Mouse (Mus musculus) liver, adult 2 months (tissue): ENCODE measurements around the gene Ntn1. TPM values are rescaled to one million over a fixed set of nuclear protein-coding genes. Genes with fewer than 3 reads are reported as not detected.
A peak's percentile ranks its signal among the peaks of the same experiment; 100 is the strongest.

ENCODE experiments used
- DNase-seq: peaks from one replicate; pipeline ENCODE4 v3.0.0-alpha.2; 2011; ENCODE audit warnings: low read depth, low spot score; ENCODE audit errors: extremely low read depth
- H3K27ac ChIP-seq: fragments of 200-500 bp; replicated peaks from 2 replicates; pipeline ENCODE4 v1.5.1; 2012; ENCODE audit warnings: low read depth, mild to moderate bottlenecking, control low read depth, inconsistent platforms, low read length; ENCODE audit not compliant: insufficient read depth
- H3K27me3 ChIP-seq: fragments of 200-500 bp; 2 replicates; pipeline ENCODE4 v1.6.1; 2012; ENCODE audit warnings: mild to moderate bottlenecking, moderate library complexity, low read length, inconsistent platforms; ENCODE audit not compliant: control insufficient read depth, insufficient read depth
- H3K36me3 ChIP-seq: fragments of 200-500 bp; 2 replicates; pipeline ENCODE4 v1.6.1; 2012; ENCODE audit warnings: low read length, inconsistent platforms; ENCODE audit not compliant: control insufficient read depth, insufficient read depth
- H3K4me1 ChIP-seq: fragments of 200-500 bp; 2 replicates; pipeline ENCODE4 v1.6.1; 2011; ENCODE audit warnings: low read length; ENCODE audit not compliant: control insufficient read depth, insufficient read depth
- H3K4me3 ChIP-seq: fragments of 200-500 bp; 2 replicates; pipeline ENCODE4 v1.5.1; 2011; ENCODE audit warnings: low read depth, mild to moderate bottlenecking, control low read depth, low read length, moderate library complexity; ENCODE audit not compliant: insufficient read depth
- H3K79me2 ChIP-seq: fragments of 200-500 bp; 2 replicates; pipeline ENCODE4 v1.6.1; 2012; ENCODE audit warnings: inconsistent platforms, mild to moderate bottlenecking, low read length, moderate library complexity; ENCODE audit not compliant: control insufficient read depth, insufficient read depth
- H3K9ac ChIP-seq: fragments of 200-500 bp; 2 replicates; pipeline ENCODE4 v1.6.1; 2012; ENCODE audit warnings: low read depth, mild to moderate bottlenecking, control low read depth, inconsistent platforms, low read length
- CTCF ChIP-seq: fragments of 200-500 bp; IDR thresholded peaks from 2 replicates; pipeline ENCODE4 v1.5.1; 2011; ENCODE audit warnings: low read depth, low read length, control low read depth
- POLR2A ChIP-seq: fragments of 200-500 bp; IDR thresholded peaks from 2 replicates; pipeline ENCODE4 v1.6.1; 2011; ENCODE audit warnings: low read length, control low read depth; ENCODE audit not compliant: insufficient read depth; ENCODE audit errors: extremely low read depth
- WGBS: fragments of 180-500 bp; shearing (Covaris S2); methylation state at CpG from one replicate; pipeline ENCODE4 v1.1.7; 2018; 5-methylcytosine and 5-hydroxymethylcytosine counted together
- polyA plus RNA-seq: library from polyadenylated mRNA; depleted of rRNA; stranded (reverse); fragments of >200 nt; gene quantifications from 2 replicates; pipeline ENCODE4 v1.2.3, GENCODE M21; 2012
- total RNA-seq: library from RNA; depleted of rRNA; stranded (reverse); fragments of >200 nt; gene quantifications from 2 replicates; pipeline ENCODE4 v1.2.3, GENCODE M21; 2014

The Ntn1 gene
- total and polyA plus RNA-seq, 2 experiments = 4.9 to 5.5 TPM

DNA sequence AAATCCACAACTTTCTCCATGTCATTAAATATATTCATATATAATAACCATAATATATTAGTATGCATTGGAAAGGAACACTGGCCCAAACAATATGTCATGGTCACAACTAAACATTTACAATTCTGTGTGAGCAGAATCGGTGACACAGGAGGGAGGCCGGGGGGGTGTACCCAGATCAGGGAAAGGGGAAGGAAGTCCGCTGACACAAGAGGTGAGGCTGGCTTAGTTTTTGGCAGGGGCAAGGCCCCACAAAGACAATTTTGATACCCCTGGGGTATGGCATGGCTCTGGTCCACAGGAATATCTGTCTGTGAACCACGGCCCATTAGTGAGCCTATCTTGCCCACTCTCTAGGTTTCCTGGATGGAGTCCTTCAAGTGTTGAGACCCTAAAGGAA is 191.1 kb downstream of the Ntn1 start:
- WGBS = 88% methylated on average over 4 of the region's 4 CpGs

DNA sequence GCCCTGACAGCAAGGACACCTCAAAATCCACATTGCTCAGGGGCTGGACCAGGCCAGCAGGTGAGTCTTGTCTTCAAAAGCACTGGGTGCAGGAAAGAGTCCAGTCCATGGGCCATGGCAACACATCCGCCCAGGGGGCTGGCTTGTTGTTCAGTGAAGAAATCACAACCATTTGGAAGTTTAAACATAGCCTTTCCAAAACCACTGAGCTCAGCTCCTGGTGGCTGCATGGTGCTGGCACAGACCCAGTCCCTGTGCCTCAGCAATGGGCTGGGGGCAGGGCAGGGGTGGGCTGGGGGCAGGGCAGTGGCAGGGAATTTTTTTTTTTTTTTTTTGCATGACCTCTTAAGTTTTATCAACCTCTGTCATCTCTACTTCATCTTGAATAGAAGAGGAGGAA is 192.0 kb downstream of the Ntn1 start:
- Histone ChIP-seq H3K36me3 (no peaks in the 10 kb centered on the region), H3K9ac (no peak overlapping the region), H3K79me2 (no peaks in the 10 kb centered on the region), H3K4me3 (no peak overlapping the region), H3K27me3 (no peaks in the 10 kb centered on the region), H3K4me1 (no peaks in the 10 kb centered on the region), H3K27ac (no peak overlapping the region)
- DNase-seq = no peak
- TF ChIP-seq POLR2A (no peak), CTCF (no peak)
- 67% methylated on average over 1 of the region's 1 CpGs for WGBS

More for the DNA sequence above, 191.1 kb downstream of the Ntn1 start:
- TF ChIP-seq POLR2A (no peak), CTCF (no peak)
- Histone ChIP-seq H3K27ac (no peak overlapping the region), H3K4me1 (no peaks in the 10 kb centered on the region), H3K9ac (no peak overlapping the region), H3K4me3 (no peak overlapping the region), H3K27me3 (no peaks in the 10 kb centered on the region), H3K36me3 (no peaks in the 10 kb centered on the region), H3K79me2 (no peaks in the 10 kb centered on the region)
- no peak for DNase-seq

DNA sequence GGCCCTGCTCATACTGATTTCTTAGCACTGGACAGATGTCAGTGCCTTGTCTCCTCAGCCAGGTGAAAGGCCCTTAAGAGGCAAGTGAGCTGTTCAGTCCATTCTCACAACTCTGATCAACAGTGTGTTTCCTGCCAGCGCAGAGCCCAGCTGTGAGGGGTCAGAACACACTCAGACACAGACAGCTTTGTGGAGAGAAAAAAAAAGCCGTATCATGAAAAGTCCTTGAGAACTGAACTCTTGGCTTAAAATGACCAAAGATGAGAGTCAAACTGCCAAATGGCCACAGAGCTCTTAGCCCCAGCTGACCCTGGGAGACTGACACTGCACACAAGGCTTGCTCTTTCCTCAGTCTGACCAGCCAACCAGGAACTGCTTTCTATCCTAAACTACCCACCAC is 192.6 kb downstream of the Ntn1 start:
- peak; percentile 14 for DNase-seq
- H3K4me1 ChIP-seq = no peaks in the 10 kb centered on the region
- 76% methylated on average over 2 of the region's 2 CpGs for WGBS
- no peak overlapping the region for H3K9ac ChIP-seq
- no peak overlapping the region for H3K27ac ChIP-seq
- H3K27me3 ChIP-seq = no peaks in the 10 kb centered on the region
- H3K79me2 ChIP-seq = no peaks in the 10 kb centered on the region
- no peak for TF ChIP-seq POLR2A
- no peak for TF ChIP-seq CTCF
- no peaks in the 10 kb centered on the region for H3K36me3 ChIP-seq
- H3K4me3 ChIP-seq = no peak overlapping the region

DNA sequence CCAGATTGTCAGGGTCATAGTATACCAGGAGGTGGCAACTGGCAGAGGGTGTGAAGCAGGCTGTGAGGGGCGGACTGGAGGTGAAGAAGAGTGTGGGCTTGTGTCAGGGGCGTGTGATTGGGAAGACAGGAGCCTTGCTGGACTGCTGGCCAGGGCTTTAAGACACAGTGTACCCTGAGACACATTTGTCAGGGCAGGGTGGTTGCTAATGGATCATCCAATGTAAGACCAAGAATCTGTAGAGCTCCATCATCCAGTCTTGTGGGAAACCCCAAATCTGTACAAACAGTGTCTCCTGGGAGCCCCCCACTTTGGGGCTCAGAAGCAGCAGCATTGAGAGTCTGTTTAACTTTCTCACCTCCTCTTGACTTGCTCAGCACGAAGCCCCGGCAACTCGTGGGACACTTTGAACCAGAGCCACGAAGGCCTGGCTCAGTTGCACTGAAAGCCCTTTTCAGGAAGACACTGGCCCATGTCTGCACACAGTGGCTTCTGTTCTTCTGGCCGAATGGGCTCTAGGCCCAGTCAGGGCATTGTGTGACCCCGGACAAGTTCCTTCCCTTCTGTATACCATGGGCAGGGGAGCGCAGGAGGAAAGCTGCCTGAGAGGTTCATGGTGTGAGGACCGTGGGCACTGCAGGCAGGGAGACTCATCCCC is 194.9 kb downstream of the Ntn1 start:
- Histone ChIP-seq H3K79me2 (no peaks in the 10 kb centered on the region), H3K4me1 (no peaks in the 10 kb centered on the region), H3K4me3 (no peak overlapping the region), H3K36me3 (no peaks in the 10 kb centered on the region), H3K9ac (no peak overlapping the region), H3K27ac (no peak overlapping the region), H3K27me3 (no peaks in the 10 kb centered on the region)
- WGBS = 85% methylated on average over 10 of the region's 10 CpGs
- DNase-seq = no peak
- TF ChIP-seq CTCF (no peak), POLR2A (no peak)

DNA sequence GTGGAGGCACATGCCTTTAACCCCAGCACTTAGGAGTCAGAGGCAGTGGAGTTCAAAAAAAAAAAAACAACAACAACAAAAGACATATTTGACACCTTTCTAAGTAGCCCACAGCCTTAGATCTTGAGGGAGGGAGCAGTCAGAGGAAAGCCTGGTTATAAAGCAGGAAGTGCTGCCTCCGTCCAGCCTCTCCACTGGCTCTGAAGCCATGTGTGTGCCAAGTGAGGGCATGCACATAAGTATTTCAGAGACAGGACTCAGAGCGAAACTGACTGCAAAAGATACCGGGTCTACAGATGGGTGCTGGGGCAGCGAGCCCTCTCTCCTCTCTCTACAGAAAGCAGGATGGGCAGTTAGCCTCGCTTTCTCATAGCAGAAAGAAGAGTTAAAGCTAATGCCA is 196.2 kb downstream of the Ntn1 start:
- WGBS = 87% methylated on average over 5 of the region's 5 CpGs
- TF ChIP-seq POLR2A = no peak
- TF ChIP-seq CTCF = no peak
- no peak for DNase-seq

DNA sequence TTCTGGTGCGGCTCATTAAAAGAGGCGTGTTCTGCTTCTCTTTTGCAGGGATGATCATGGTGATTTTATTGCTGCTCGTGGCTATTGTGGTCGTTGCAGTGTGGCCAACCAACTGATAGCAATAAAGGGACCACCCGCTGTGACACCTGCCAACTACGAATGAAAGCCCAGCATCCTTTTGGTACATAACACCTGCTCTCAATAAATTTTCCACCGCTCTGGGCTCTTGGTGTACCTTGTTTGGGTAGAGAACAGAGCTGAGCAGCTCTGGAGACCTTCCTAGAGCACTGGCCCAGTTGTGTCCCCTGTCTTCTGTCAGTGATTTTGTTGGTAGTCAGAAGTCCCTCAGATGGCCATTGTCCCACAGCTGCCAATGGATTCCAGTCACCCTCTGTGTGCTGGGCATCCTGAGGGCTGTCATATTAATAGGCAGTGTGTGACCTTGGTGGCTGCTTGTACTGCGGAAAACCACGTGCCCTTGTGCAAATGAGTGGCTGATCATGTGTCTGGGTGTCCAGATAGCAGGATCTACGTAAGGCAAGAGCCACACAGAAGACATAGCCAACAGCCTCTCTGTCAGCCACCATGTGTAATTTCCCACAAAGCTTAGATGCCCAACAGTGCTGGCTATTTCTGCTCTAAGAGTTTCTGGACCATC is 196.8 kb downstream of the Ntn1 start:
- Histone ChIP-seq H3K27me3 (no peaks in the 10 kb centered on the region), H3K36me3 (no peaks in the 10 kb centered on the region), H3K79me2 (no peaks in the 10 kb centered on the region), H3K27ac (no peak overlapping the region), H3K9ac (no peak overlapping the region), H3K4me3 (no peak overlapping the region), H3K4me1 (no peaks in the 10 kb centered on the region)
- TF ChIP-seq CTCF (no peak), POLR2A (no peak)
- no peak for DNase-seq
- WGBS = 85% methylated on average over 10 of the region's 10 CpGs

More for the DNA sequence above, 196.2 kb downstream of the Ntn1 start:
- no peaks in the 10 kb centered on the region for H3K79me2 ChIP-seq
- no peak overlapping the region for H3K9ac ChIP-seq
- no peaks in the 10 kb centered on the region for H3K36me3 ChIP-seq
- H3K27ac ChIP-seq = no peak overlapping the region
- H3K4me3 ChIP-seq = no peak overlapping the region
- no peaks in the 10 kb centered on the region for H3K27me3 ChIP-seq
- H3K4me1 ChIP-seq = no peaks in the 10 kb centered on the region
